Mouse (Mus musculus): ENCODE data around the gene Krtap6-5. TPM values are rescaled to one million over a fixed set of nuclear protein-coding genes. Genes with fewer than 3 reads are reported as not detected.

Gene Krtap6-5
- not detected in 2 replicates for polyA plus RNA-seq (2012; rRNA removed)

GRCm38 (mm10) chr16:89047783-89048182, at the start of gene Krtap6-5:
Gene Krtap6-5 (minus strand): TSS chr16:89047883.

DNA sequence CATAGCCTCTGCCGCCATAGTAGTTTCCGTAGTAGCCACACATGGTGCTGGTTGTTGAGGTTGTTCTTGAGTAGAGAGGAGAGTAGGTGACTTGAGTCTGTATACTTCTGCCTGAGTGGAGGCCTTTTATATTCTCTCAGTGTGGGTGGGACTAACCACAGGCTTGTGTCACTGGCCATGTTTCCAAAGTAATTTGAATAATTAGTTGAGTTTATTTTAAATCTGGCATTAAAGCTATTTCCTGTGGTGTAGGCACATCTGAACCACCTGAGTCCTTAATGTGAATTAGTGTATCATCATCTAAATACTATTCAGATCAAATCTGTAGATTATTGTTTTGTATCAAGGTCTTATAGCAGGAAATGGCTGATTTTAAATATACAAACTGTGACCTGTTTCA, 16.2 kb upstream of the Krtap6-5 start, which contains the start of gene 1110025L11Rik:
1110025L11Rik (minus strand) TSS at position 101 of the 400 bp plus-strand sequence.

DNA sequence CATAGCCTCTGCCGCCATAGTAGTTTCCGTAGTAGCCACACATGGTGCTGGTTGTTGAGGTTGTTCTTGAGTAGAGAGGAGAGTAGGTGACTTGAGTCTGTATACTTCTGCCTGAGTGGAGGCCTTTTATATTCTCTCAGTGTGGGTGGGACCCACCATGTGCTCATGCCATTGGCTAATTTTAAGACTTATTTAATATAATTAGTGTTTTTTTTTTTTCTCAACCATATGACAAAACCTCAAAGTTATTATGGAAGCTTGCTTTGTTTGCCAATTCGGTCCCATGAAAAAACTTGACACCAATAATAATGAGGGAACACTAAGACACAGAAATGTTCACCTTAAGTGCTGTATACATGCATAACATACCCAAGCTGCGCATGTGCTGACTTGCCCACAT, 6.3 kb downstream of the Krtap6-5 start, which contains the start of gene Gm10228:
Gm10228 (minus strand) TSS at position 101 of the 400 bp plus-strand sequence.

GRCm38 (mm10) chr16:89031399-89031798, 16.3 kb downstream of the Krtap6-5 start, which contains the start of gene Krtap6-1:
Gene Krtap6-1 (plus strand): TSS chr16:89031699.

GRCm38 (mm10) chr16:89014984-89015383, 32.7 kb downstream of the Krtap6-5 start, which contains the start of gene Gm10229:
Gene Gm10229 (plus strand): TSS chr16:89015284.

DNA sequence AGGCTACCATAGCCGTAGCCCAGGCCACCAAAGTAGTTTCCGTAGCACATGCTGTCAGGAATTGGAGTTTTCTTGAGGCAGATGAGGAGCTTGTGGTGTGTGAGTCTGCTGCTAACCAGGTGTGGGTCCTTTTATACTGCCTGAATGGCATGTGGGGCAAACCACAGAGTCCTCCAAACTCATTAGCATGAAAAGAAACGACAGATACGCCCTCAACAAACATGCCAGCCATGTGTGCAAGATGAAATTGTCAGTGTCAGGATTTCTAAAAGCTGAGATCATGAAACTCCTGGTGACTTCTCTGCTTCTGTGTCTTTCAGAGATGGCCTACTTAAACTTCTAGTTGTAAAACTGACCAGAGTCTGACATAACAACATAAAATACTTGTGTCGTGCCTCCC, 37.0 kb downstream of the Krtap6-5 start, which contains the start of gene Krtap22-2:
Krtap22-2 (minus strand) TSS at position 101 of the 400 bp plus-strand sequence.

Other genes with a start within 250 kb of the Krtap6-5 start
- not detected in 2 replicates for gene Gm20741, start 235.7 kb downstream of the Krtap6-5 start, polyA plus RNA-seq (2012; rRNA removed)
- gene Krtap15, start 227.7 kb downstream of the Krtap6-5 start, polyA plus RNA-seq (2012; rRNA removed), result not detected in 2 replicates
- not detected in 2 replicates for gene Krtap14, start 221.7 kb downstream of the Krtap6-5 start, polyA plus RNA-seq (2012; rRNA removed)
- not detected in 2 replicates for gene Krtap19-1, start 178.5 kb downstream of the Krtap6-5 start, polyA plus RNA-seq (2012; rRNA removed)
- not detected in 2 replicates for gene Krtap19-2, start 173.6 kb downstream of the Krtap6-5 start, polyA plus RNA-seq (2012; rRNA removed)
- not detected in 2 replicates for gene Krtap19-3, start 169.8 kb downstream of the Krtap6-5 start, polyA plus RNA-seq (2012; rRNA removed)
- gene Krtap19-4, start 162.8 kb downstream of the Krtap6-5 start, polyA plus RNA-seq (2012; rRNA removed), result not detected in 2 replicates
- gene Krtap19-5, start 151.4 kb downstream of the Krtap6-5 start, polyA plus RNA-seq (2012; rRNA removed), result not detected in 2 replicates
- gene Krtap19-9b, start 115.6 kb downstream of the Krtap6-5 start, polyA plus RNA-seq (2012; rRNA removed), result not detected in 2 replicates
- gene Krtap16-3, start 85.0 kb downstream of the Krtap6-5 start, polyA plus RNA-seq (2012; rRNA removed), result not detected in 2 replicates
- gene Krtap22-2, start 37.1 kb downstream of the Krtap6-5 start, polyA plus RNA-seq (2012; rRNA removed), result not detected in 2 replicates
- gene Gm10229, start 32.6 kb downstream of the Krtap6-5 start, polyA plus RNA-seq (2012; rRNA removed), result not detected in 2 replicates
- gene Krtap6-1, start 16.2 kb downstream of the Krtap6-5 start, polyA plus RNA-seq (2012; rRNA removed), result not detected in 2 replicates
- not detected in 2 replicates for gene Gm10228, start 6.4 kb downstream of the Krtap6-5 start, polyA plus RNA-seq (2012; rRNA removed)
- gene 1110025L11Rik, start 16.1 kb upstream of the Krtap6-5 start, polyA plus RNA-seq (2012; rRNA removed), result not detected in 2 replicates
- gene Krtap6-3, start 36.1 kb upstream of the Krtap6-5 start, polyA plus RNA-seq (2012; rRNA removed), result not detected in 2 replicates
- gene Gm6358, start 93.0 kb upstream of the Krtap6-5 start, polyA plus RNA-seq (2012; rRNA removed), result not detected in 2 replicates
- not detected in 2 replicates for gene Gm10061, start 103.2 kb upstream of the Krtap6-5 start, polyA plus RNA-seq (2012; rRNA removed)
- not detected in 2 replicates for gene Gm9789, start 110.1 kb upstream of the Krtap6-5 start, polyA plus RNA-seq (2012; rRNA removed)
- gene Gm7735, start 121.6 kb upstream of the Krtap6-5 start, polyA plus RNA-seq (2012; rRNA removed), result not detected in 2 replicates
- not detected in 2 replicates for gene 1110057P08Rik, start 126.9 kb upstream of the Krtap6-5 start, polyA plus RNA-seq (2012; rRNA removed)
- gene Krtap20-2, start 158.0 kb upstream of the Krtap6-5 start, polyA plus RNA-seq (2012; rRNA removed), result not detected in 2 replicates